Mouse (Mus musculus) lung, postnatal 10 days (tissue): Measurements from ENCODE around the gene Hoxb5.

Source experiments
- DNase-seq: peaks from one replicate; pipeline ENCODE4 v3.0.0; 2021

Gene Hoxb5

GRCm38 (mm10) chr11:96272024-96272921 lies 30.9 kb upstream of the Hoxb5 start:
- no peak for DNase-seq

- DNase-seq, result no peak
Observed at GRCm38 (mm10) chr11:96274428-96274827, 28.7 kb upstream of the Hoxb5 start.

- DNase-seq, result no peak
Observed at GRCm38 (mm10) chr11:96275896-96276295, 27.2 kb upstream of the Hoxb5 start.

GRCm38 (mm10) chr11:96277151-96278044 lies 25.7 kb upstream of the Hoxb5 start:
- no peak for DNase-seq

GRCm38 (mm10) chr11:96278324-96278723 lies 24.8 kb upstream of the Hoxb5 start:
- DNase-seq, result no peak

GRCm38 (mm10) chr11:96278773-96279172 lies 24.4 kb upstream of the Hoxb5 start:
- DNase-seq, result peak; percentile 89

GRCm38 (mm10) chr11:96279421-96280233 lies 23.5 kb upstream of the Hoxb5 start:
- no peak for DNase-seq

- no peak for DNase-seq
Observed at GRCm38 (mm10) chr11:96280399-96281378, 22.4 kb upstream of the Hoxb5 start.

GRCm38 (mm10) chr11:96281396-96281795 lies 21.7 kb upstream of the Hoxb5 start:
- no peak for DNase-seq

GRCm38 (mm10) chr11:96281855-96282570 lies 21.1 kb upstream of the Hoxb5 start, which contains the start of gene Hoxb8:
Gene Hoxb8, plus strand, starts transcription at chr11:96281905.
- no peak for DNase-seq

GRCm38 (mm10) chr11:96282795-96283430 lies 20.2 kb upstream of the Hoxb5 start:
- DNase-seq, result no peak

- DNase-seq, result peak; percentile 78
Observed at GRCm38 (mm10) chr11:96284041-96284749, 18.9 kb upstream of the Hoxb5 start.

- DNase-seq, result peak; percentile 43
Observed at GRCm38 (mm10) chr11:96284774-96285734, 18.1 kb upstream of the Hoxb5 start.

- DNase-seq, result peak; percentile 82
Observed at GRCm38 (mm10) chr11:96285771-96286738, 17.1 kb upstream of the Hoxb5 start, which contains the start of gene Hoxb7. Gene Hoxb7, plus strand, starts transcription at chr11:96286623.

GRCm38 (mm10) chr11:96286739-96287385 lies 16.3 kb upstream of the Hoxb5 start:
- DNase-seq, result peak; percentile 37

GRCm38 (mm10) chr11:96287411-96287810 lies 15.7 kb upstream of the Hoxb5 start:
- no peak for DNase-seq
